Mouse (Mus musculus) CH12.LX (cell line): Measurements from ENCODE around the gene Socs7. TPM values are rescaled to one million over a fixed set of nuclear protein-coding genes. Genes with fewer than 3 reads are reported as not detected.

ENCODE experiments used
- DNase-seq: peaks from one replicate; pipeline ENCODE4 v3.0.0-alpha.2; 2013; ENCODE audit errors: extremely low read depth
- H3K27ac ChIP-seq: 2 replicates; pipeline ENCODE4 v1.5.1; 2012; ENCODE audit warnings: low read depth, mild to moderate bottlenecking, control low read depth, moderate library complexity; ENCODE audit not compliant: insufficient read depth
- H3K27me3 ChIP-seq: replicated peaks from 2 replicates; pipeline ENCODE3; 2012; ENCODE audit warnings: inconsistent platforms
- H3K36me3 ChIP-seq, 2 experiments: replicated peaks in 1 of 2; 2 replicates each; pipeline versions ENCODE3 to v1.6.1; 2012; ENCODE audit warnings: inconsistent platforms in 1 of 2, low read length in 1 of 2, mild to moderate bottlenecking in 1 of 2, mixed read lengths in 1 of 2, moderate library complexity in 1 of 2; ENCODE audit not compliant: control insufficient read depth in 1 of 2, insufficient read depth in 1 of 2
- H3K4me1 ChIP-seq, 2 experiments: 2 replicates each; pipeline ENCODE4 v1.6.1; 2012; ENCODE audit warnings: inconsistent platforms in 1 of 2, moderate library complexity in 1 of 2; ENCODE audit not compliant: insufficient read depth in 2 of 2, control insufficient read depth in 1 of 2
- H3K4me2 ChIP-seq: 2 replicates; pipeline ENCODE4 v1.6.1; 2012; ENCODE audit warnings: low read depth, mild to moderate bottlenecking, control low read depth; ENCODE audit not compliant: poor library complexity, insufficient read depth, severe bottlenecking
- H3K4me3 ChIP-seq, 3 experiments: fragments of 150-350 bp in 1 of 3; sonication (generic) in 1 of 3; replicated peaks in 1 of 3; 2 replicates each; pipeline versions ENCODE3 to v1.5.1; 2011 to 2012; ENCODE audit warnings: low read depth in 2 of 3, low read length in 2 of 3, mild to moderate bottlenecking in 2 of 3, moderate library complexity in 2 of 3, control low read depth in 1 of 3, improper control_type of control experiment in 1 of 3, inconsistent platforms in 1 of 3, mixed read lengths in 1 of 3; ENCODE audit not compliant: poor library complexity in 1 of 3
- H3K79me2 ChIP-seq: replicated peaks from 2 replicates; pipeline ENCODE4 v1.6.1; 2012; ENCODE audit warnings: mild to moderate bottlenecking, moderate library complexity; ENCODE audit not compliant: control insufficient read depth, poor library complexity, insufficient read depth, severe bottlenecking; ENCODE audit errors: extremely low read depth
- H3K9ac ChIP-seq: 2 replicates; pipeline ENCODE4 v1.6.1; 2012; ENCODE audit warnings: low read depth, mild to moderate bottlenecking, control low read depth, moderate library complexity; ENCODE audit not compliant: insufficient read depth
- H3K9me3 ChIP-seq: replicated peaks from 2 replicates; pipeline ENCODE3; 2012; ENCODE audit warnings: low read length, inconsistent platforms, mixed read lengths
- CHD1 ChIP-seq: IDR thresholded peaks from 2 replicates; pipeline ENCODE4 v1.6.1; 2012; ENCODE audit warnings: low read depth, low read length, improper control_type of control experiment, inconsistent platforms
- CHD2 ChIP-seq: IDR thresholded peaks from 2 replicates; pipeline ENCODE4 v1.6.1; 2011; ENCODE audit warnings: low read length, improper control_type of control experiment
- ELF1 ChIP-seq: IDR thresholded peaks from 2 replicates; pipeline ENCODE4 v1.6.1; 2014; ENCODE audit warnings: low read depth, mild to moderate bottlenecking, inconsistent platforms, low read length, improper control_type of control experiment
- JUND ChIP-seq: conservative IDR thresholded peaks from 2 replicates; pipeline ENCODE4 v1.6.1; 2011; ENCODE audit warnings: low read depth, low read length, improper control_type of control experiment
- MEF2A ChIP-seq: IDR thresholded peaks from 2 replicates; pipeline ENCODE4 v1.6.1; 2014; ENCODE audit warnings: low read depth, mild to moderate bottlenecking, inconsistent platforms, low read length, improper control_type of control experiment, borderline replicate concordance
- PAX5 ChIP-seq: IDR thresholded peaks from 2 replicates; pipeline ENCODE4 v1.6.1; 2012; ENCODE audit warnings: low read length, inconsistent platforms, mixed read lengths
- RCOR1 ChIP-seq: conservative IDR thresholded peaks from 2 replicates; pipeline ENCODE4 v1.6.1; 2012; ENCODE audit warnings: low read depth, mild to moderate bottlenecking, inconsistent platforms, low read length, improper control_type of control experiment
- TBP ChIP-seq: conservative IDR thresholded peaks from 2 replicates; pipeline ENCODE4 v1.6.1; 2011; ENCODE audit warnings: low read depth, low read length, improper control_type of control experiment
- UBTF ChIP-seq: IDR thresholded peaks from 2 replicates; pipeline ENCODE4 v1.6.1; 2012; ENCODE audit warnings: low read depth, mild to moderate bottlenecking, inconsistent platforms, low read length, improper control_type of control experiment, moderate library complexity
- ZC3H11A ChIP-seq: IDR thresholded peaks from 2 replicates; pipeline ENCODE4 v1.6.1; 2012; ENCODE audit warnings: low read depth, mild to moderate bottlenecking, inconsistent platforms, low read length, improper control_type of control experiment
- ZMIZ1 ChIP-seq: IDR thresholded peaks from 2 replicates; pipeline ENCODE4 v1.6.1; 2012; ENCODE audit warnings: low read depth, mild to moderate bottlenecking, inconsistent platforms, low read length, improper control_type of control experiment
- dilution Hi-C: fragments of 300-500 bp; cut with MboI; formaldehyde crosslinking; loops from 2 replicates; pipeline ENCODE4 v1.14.3; 2020; ENCODE audit warnings: low sequenced_read_pairs; ENCODE audit not compliant: extremely low pct_unique_long_range_greater_than_20kb, extremely low pct_ligation_motif_present
- in situ Hi-C: fragments of 300-500 bp; cut with MboI; formaldehyde crosslinking; loops from 3 replicates; pipeline ENCODE4 v1.14.3; 2019; ENCODE audit warnings: low sequenced_read_pairs, low pct_ligation_motif_present, low pct_unique_long_range_greater_than_20kb, mixed read lengths
- polyA plus RNA-seq: library from polyadenylated mRNA; unstranded; fragments of >175 nt; gene quantifications from 2 replicates; pipeline ENCODE4 v1.2.1, GENCODE M21; 2012; ENCODE audit warnings: low read depth; ENCODE audit not compliant: insufficient read length
- total RNA-seq, 2 experiments: library from RNA; depleted of rRNA; stranded (reverse); fragments of 300-350 nt in 1 of 2; fragments of >200 nt in 1 of 2; gene quantifications; 2 replicates each; pipeline ENCODE4 v1.2.3; 2012 to 2014

The Socs7 gene
- total and polyA plus RNA-seq, 3 experiments: 11.9 to 17.4 (median 15.1) TPM

- peak overlapping the region; percentile 88 for H3K4me2 ChIP-seq
- no peak overlapping the region for H3K27ac ChIP-seq
- in situ Hi-C loops: loop anchor here (5.0 kb wide), 1 partner anchor 34 kb away; no protein-coding TSS in a partner anchor
- no peaks in the 10 kb centered on the region for H3K27me3 ChIP-seq
- no peak for DNase-seq
- peaks cover 7 to 33% of the 10 kb centered on the region in 2 experiments for H3K4me1 ChIP-seq
- peak overlapping the region; percentile 83 to 91 (median 85) for H3K4me3 ChIP-seq
- H3K9me3 ChIP-seq: no peaks in the 10 kb centered on the region
- H3K79me2 ChIP-seq: peaks cover 33% of the 10 kb centered on the region
- dilution Hi-C loops: no loop called here
- peaks cover 2 to 19% of the 10 kb centered on the region in 2 experiments for H3K36me3 ChIP-seq
- peak overlapping the region; percentile 96 for H3K9ac ChIP-seq
- peak; percentile 14; the same call in 1 of the 2 replicates for TF ChIP-seq ELF1
- no peak for TF ChIP-seq ZMIZ1
- TF ChIP-seq MEF2A: no peak
- TF ChIP-seq RCOR1: 0 out of 2 replicates have a peak, but pooled peaks have one; percentile 5
- TF ChIP-seq CHD2: 0 out of 2 replicates have a peak, but pooled peaks have one; percentile 2
- TF ChIP-seq ZC3H11A: no peak
Observed at GRCm38 (mm10) chr11:97363644-97363995, 1.3 kb downstream of the Socs7 start.

- dilution Hi-C loops: no loop called here
- H3K9ac ChIP-seq: no peak overlapping the region
- no peak for DNase-seq
- H3K79me2 ChIP-seq: peaks cover 33% of the 10 kb centered on the region
- H3K9me3 ChIP-seq: no peaks in the 10 kb centered on the region
- no peak overlapping the region for H3K4me2 ChIP-seq
- no peak for TF ChIP-seq PAX5
- no peak for TF ChIP-seq JUND
- H3K36me3 ChIP-seq: peaks cover 2 to 28% of the 10 kb centered on the region in 2 experiments
- no peak overlapping the region for H3K4me3 ChIP-seq
- in situ Hi-C loops: no loop called here
- H3K4me1 ChIP-seq: peaks cover 7 to 36% of the 10 kb centered on the region in 2 experiments
- no peak overlapping the region for H3K27ac ChIP-seq
- H3K27me3 ChIP-seq: no peaks in the 10 kb centered on the region
Observed at GRCm38 (mm10) chr11:97365556-97365955, 3.2 kb downstream of the Socs7 start.

GRCm38 (mm10) chr11:97368501-97368900 is 6.2 kb downstream of the Socs7 start:
- TF ChIP-seq TBP: no peak
- no peak for TF ChIP-seq CHD1
- no peak for TF ChIP-seq PAX5
- TF ChIP-seq UBTF: no peak
- TF ChIP-seq, all 38 proteins: peak for 0
- Histone ChIP-seq H3K27ac (no peak overlapping the region), H3K9ac (no peak overlapping the region), H3K9me3 (no peaks in the 10 kb centered on the region), H3K4me2 (no peak overlapping the region), H3K4me1 (peaks cover 7 to 37% of the 10 kb centered on the region in 2 experiments), H3K79me2 (peaks cover 28% of the 10 kb centered on the region), H3K27me3 (no peaks in the 10 kb centered on the region), H3K36me3 (peaks cover 2 to 50% of the 10 kb centered on the region in 2 experiments), H3K4me3 (no peak overlapping the region)
- in situ Hi-C loops: no loop called here
- dilution Hi-C loops: no loop called here
- no peak for DNase-seq
